Mouse (Mus musculus) C2C12 (cell line): ENCODE data around the gene Rnf11.

Experiments
- CEBPB ChIP-seq: IDR thresholded peaks from one replicate; pipeline ENCODE4 v1.6.1; 2011; ENCODE audit warnings: low read depth, mild to moderate bottlenecking, control low read depth, moderate library complexity
- CTCF ChIP-seq: IDR thresholded peaks from one replicate; pipeline ENCODE4 v1.5.1; 2011; ENCODE audit not compliant: control insufficient read depth, insufficient read depth, insufficient read length
- FOSL1 ChIP-seq: IDR thresholded peaks from one replicate; pipeline ENCODE4 v1.8.0; 2011; ENCODE audit warnings: mild to moderate bottlenecking, low read length; ENCODE audit not compliant: poor library complexity, insufficient read depth, severe bottlenecking
- MAX ChIP-seq: IDR thresholded peaks from one replicate; pipeline ENCODE4 v1.6.1; 2011; ENCODE audit warnings: mild to moderate bottlenecking, control low read depth
- MYOD1 ChIP-seq: IDR thresholded peaks from one replicate; pipeline ENCODE4 v1.6.1; 2011; ENCODE audit warnings: low read depth; ENCODE audit not compliant: control insufficient read depth, insufficient read length
- MYOG ChIP-seq: IDR thresholded peaks from one replicate; pipeline ENCODE4 v1.6.1; 2011; ENCODE audit not compliant: control insufficient read depth, insufficient read length; ENCODE audit errors: extremely low read depth
- USF1 ChIP-seq: IDR thresholded peaks from one replicate; pipeline ENCODE4 v1.6.1; 2011; ENCODE audit warnings: low read depth, mild to moderate bottlenecking, control low read depth, moderate library complexity

GRCm38 (mm10) chr4:109448531-109448930 lies 36.0 kb downstream of the Rnf11 start:
- no peak for TF ChIP-seq CTCF
- TF ChIP-seq CEBPB, result no peak
- no peak for TF ChIP-seq MYOG
- no peak for TF ChIP-seq MAX
- no peak for TF ChIP-seq USF1
- no peak for TF ChIP-seq MYOD1
- TF ChIP-seq FOSL1, result no peak
